Comparison of ENCODE assay signal across 10 mouse cellular contexts in genomic region chr9:75262235-75262826, GRCm38 (mm10). TPM values are rescaled to one million over a fixed set of nuclear protein-coding genes. Genes with fewer than 3 reads are reported as not detected.
DNase-seq lines count a peak whose midpoint lies in the region; ATAC-seq and TF ChIP-seq lines count a peak whose summit lies in the region.
"Had no signal": no experiment of that assay in that cellular context is flagged by ENCODE, and none has a peak within 500 bp of the region (broad histone marks: within the 10 kb centered on the region; RNA-seq: fewer than 3 reads in every experiment).

No protein-coding gene starts in this region.

- H3K4me2 ChIP-seq in midbrain, embryonic 14.5 days (ENCODE audit: low read length), result no peak overlapping the region
- H3K4me2 ChIP-seq: embryonic facial prominence, embryonic 13.5 days had no signal

- intact Hi-C loops in left cerebral cortex, postnatal 10 days (cut with DNase I), result loop anchor here (5.0 kb wide), 2 partner anchors 65 to 210 kb away; no protein-coding TSS in a partner anchor

- peak; percentile 31 to 90 (median 45); a peak in 4 of 6 replicates for TF ChIP-seq CTCF in MEL (IDR thresholded peaks at IDR 0.05 in 2 of 3, conservative IDR thresholded peaks at IDR 0.05 in 1 of 3; ENCODE audit: control insufficient read depth in 1 of 3, insufficient read depth in 1 of 3, low read depth in 2 of 3, low read length in 3 of 3, poor library complexity in 1 of 3, severe bottlenecking in 1 of 3)

- H3K79me2 ChIP-seq in MEL (ENCODE audit: control insufficient read depth, insufficient read depth, low read length, poor library complexity), result no peaks in the 10 kb centered on the region

- peak overlapping the region; percentile 27 for H3K9ac ChIP-seq in MEL (ENCODE audit: control insufficient read depth, low read depth, low read length, poor library complexity, severe bottlenecking)
- no peak overlapping the region for H3K9ac ChIP-seq in midbrain, embryonic 14.5 days (replicated peaks; ENCODE audit: low read length)
- H3K9ac ChIP-seq: embryonic facial prominence, embryonic 13.5 days had no signal

- no peak for TF ChIP-seq POLR2A in MEL (IDR thresholded peaks at IDR 0.05; ENCODE audit: control insufficient read depth in 1 of 2, insufficient read depth in 1 of 2, low read depth in 1 of 2, low read length in 2 of 2, poor library complexity in 1 of 2)

- peak overlapping the region; percentile 16 to 31 for H3K4me3 ChIP-seq in MEL (ENCODE audit: control insufficient read depth in 1 of 2, insufficient read depth in 1 of 2, low read depth in 2 of 2, low read length in 2 of 2)
- H3K4me3 ChIP-seq in midbrain, embryonic 14.5 days (replicated peaks; ENCODE audit: low read depth, low read length), result no peak overlapping the region
- H3K4me3 ChIP-seq: embryonic facial prominence, embryonic 13.5 days had no signal

- TF ChIP-seq EP300 in MEL (IDR thresholded peaks at IDR 0.05; ENCODE audit: low read depth in 1 of 2, low read length in 2 of 2), result peak; percentile 91

- WGBS in midbrain, embryonic 14.5 days, result 55% methylated on average over 8 of the region's 8 CpGs

- peaks cover 0 to 18% of the 10 kb centered on the region in 2 experiments; a peak in 2 of 4 replicates for H3K36me3 ChIP-seq in MEL (ENCODE audit: control insufficient read depth in 1 of 2, insufficient read depth in 2 of 2, low read length in 2 of 2)
- no peaks in the 10 kb centered on the region for H3K36me3 ChIP-seq in midbrain, embryonic 14.5 days (ENCODE audit: control insufficient read depth, insufficient read depth, low read length)
- H3K36me3 ChIP-seq: embryonic facial prominence, embryonic 13.5 days had no signal

- peak; percentile 53 for DNase-seq in left cerebral cortex, adult 11 months (ENCODE audit: low spot score)
- no peak for DNase-seq in left cerebral cortex, postnatal 10 days (ENCODE audit: extremely low spot score in 1 of 2, low spot score in 2 of 2)
- peak; percentile 93 for DNase-seq in MEL (ENCODE audit: low read depth, low spot score)
- peak; percentile 72 for DNase-seq in midbrain, embryonic 14.5 days
- DNase-seq in adrenal gland, postnatal 10 days, result no peak
- no peak for DNase-seq in cerebellum, adult 9-10 months
- no peak for DNase-seq in gastrocnemius, postnatal 4 days (ENCODE audit: low spot score in 2 of 2)

- peak; percentile 82 for ATAC-seq in granulocyte monocyte progenitor cell, adult 5-6 weeks (replicated peaks; ENCODE audit: poor library complexity, severe bottlenecking)
- no peak for ATAC-seq in midbrain, embryonic 14.5 days (ENCODE audit: low FRiP score, low TSS enrichment)

- H3K9me3 ChIP-seq in MEL (replicated peaks; ENCODE audit: insufficient read depth, low read length), result no peaks in the 10 kb centered on the region
- H3K9me3 ChIP-seq in midbrain, embryonic 14.5 days (ENCODE audit: control insufficient read depth, low read length), result no peaks in the 10 kb centered on the region
- H3K9me3 ChIP-seq: embryonic facial prominence, embryonic 13.5 days had no signal

- H3K27ac ChIP-seq in MEL (ENCODE audit: control insufficient read depth, low read depth, low read length), result peak overlapping the region; percentile 53
- peak overlapping the region; percentile 78 for H3K27ac ChIP-seq in midbrain, embryonic 14.5 days (replicated peaks; ENCODE audit: low read depth, low read length)
- H3K27ac ChIP-seq: macrophage had no signal

- H3K4me1 ChIP-seq in MEL (ENCODE audit: control insufficient read depth in 1 of 2, insufficient read depth in 2 of 2, low read length in 2 of 2), result peaks cover 4 to 22% of the 10 kb centered on the region in 2 experiments
- peaks cover 21% of the 10 kb centered on the region for H3K4me1 ChIP-seq in midbrain, embryonic 14.5 days (ENCODE audit: control insufficient read depth, insufficient read depth, low read length)

- no peaks in the 10 kb centered on the region for H3K27me3 ChIP-seq in MEL (ENCODE audit: control insufficient read depth in 1 of 2, insufficient read depth in 2 of 2, low read length in 2 of 2)
- H3K27me3 ChIP-seq in midbrain, embryonic 14.5 days (ENCODE audit: control insufficient read depth, insufficient read depth, low read length), result no peaks in the 10 kb centered on the region
- H3K27me3 ChIP-seq: embryonic facial prominence, embryonic 13.5 days had no signal

- peak; percentile 93 for TF ChIP-seq RAD21 in MEL (IDR thresholded peaks at IDR 0.05; ENCODE audit: low read depth, low read length)

TF ChIP-seq in MEL, 35 proteins besides CTCF, POLR2A, EP300 and RAD21 (continues in another document):
- peak; percentile 45; the same call in 1 of the 2 replicates for TF ChIP-seq KAT2A (conservative IDR thresholded peaks at IDR 0.05; ENCODE audit: low read depth, low read length)
- peak; percentile 92 for TF ChIP-seq TCF12 (IDR thresholded peaks at IDR 0.05; ENCODE audit: low read depth, low read length)
- TF ChIP-seq ZC3H11A (IDR thresholded peaks at IDR 0.05; ENCODE audit: low read depth, low read length), result peak; percentile 90
- no peak for TF ChIP-seq GABPA (IDR thresholded peaks at IDR 0.05; ENCODE audit: low read depth, low read length)
- TF ChIP-seq MYC (IDR thresholded peaks at IDR 0.05; ENCODE audit: low read depth, low read length), result peak; percentile 93
- TF ChIP-seq POLR2AphosphoS5 (IDR thresholded peaks at IDR 0.05; ENCODE audit: borderline replicate concordance, low read depth, low read length), result no peak
- TF ChIP-seq MAFK (IDR thresholded peaks at IDR 0.05; ENCODE audit: borderline replicate concordance, low read depth, low read length), result no peak
- no peak for TF ChIP-seq UBTF (IDR thresholded peaks at IDR 0.05; ENCODE audit: borderline replicate concordance, insufficient read depth, low read depth, low read length)
- no peak for TF ChIP-seq ZKSCAN1 (IDR thresholded peaks at IDR 0.05; ENCODE audit: low read depth, low read length)
- TF ChIP-seq MXI1 (IDR thresholded peaks at IDR 0.05; ENCODE audit: low read depth, low read length), result peak; percentile 80
- no peak for TF ChIP-seq MAZ (IDR thresholded peaks at IDR 0.05; ENCODE audit: low read depth, low read length)
- no peak for TF ChIP-seq USF2 (IDR thresholded peaks at IDR 0.05; ENCODE audit: borderline replicate concordance in 1 of 2, insufficient read depth in 1 of 2, low read depth in 1 of 2, low read length in 2 of 2)
- TF ChIP-seq SMC3 (IDR thresholded peaks at IDR 0.05; ENCODE audit: low read depth, low read length), result peak; percentile 85
- TF ChIP-seq SIN3A (IDR thresholded peaks at IDR 0.05; ENCODE audit: low read length), result peak; percentile 93
- TF ChIP-seq RCOR1 (IDR thresholded peaks at IDR 0.05; ENCODE audit: low read depth, low read length), result peak; percentile 89
- TF ChIP-seq TBP (IDR thresholded peaks at IDR 0.05; ENCODE audit: low read depth, low read length), result peak; percentile 59; the same call in 1 of the 2 replicates
- no peak for TF ChIP-seq POLR2AphosphoS2 (IDR thresholded peaks at IDR 0.05; ENCODE audit: low read length)
- peak; percentile 39; the same call in 1 of the 2 replicates for TF ChIP-seq NRF1 (IDR thresholded peaks at IDR 0.05; ENCODE audit: insufficient read depth, low read depth, low read length, poor library complexity, severe bottlenecking)
- peak; percentile 92 for TF ChIP-seq TAL1 (IDR thresholded peaks at IDR 0.05; ENCODE audit: low read length)
- peak; percentile 97 for TF ChIP-seq ZNF384 (IDR thresholded peaks at IDR 0.05; ENCODE audit: low read depth, low read length)
- TF ChIP-seq ELF1 (IDR thresholded peaks at IDR 0.05; ENCODE audit: low read depth, low read length), result peak; percentile 72
- peak; percentile 96 for TF ChIP-seq GATA1 (IDR thresholded peaks at IDR 0.05; ENCODE audit: low read depth, low read length)
- 0 out of 2 replicates have a peak, but pooled peaks have one; percentile 49 for TF ChIP-seq JUND (IDR thresholded peaks at IDR 0.05; ENCODE audit: low read depth, low read length)
- TF ChIP-seq MAX (IDR thresholded peaks at IDR 0.05; ENCODE audit: low read length), result peak; percentile 79
- no peak; the same call in 1 of the 2 replicates for TF ChIP-seq CHD2 (IDR thresholded peaks at IDR 0.05; ENCODE audit: low read length)
- TF ChIP-seq USF1 (IDR thresholded peaks at IDR 0.05; ENCODE audit: low read depth, low read length), result peak; percentile 18; the same call in 1 of the 2 replicates
- peak; percentile 60 for TF ChIP-seq HCFC1 (IDR thresholded peaks at IDR 0.05; ENCODE audit: low read depth, low read length)
- TF ChIP-seq MYB (IDR thresholded peaks at IDR 0.05; ENCODE audit: low read depth, low read length), result no peak
- peak; percentile 35; the same call in 1 of the 2 replicates for TF ChIP-seq NELFE (IDR thresholded peaks at IDR 0.05; ENCODE audit: low read depth, low read length)
- TF ChIP-seq MEF2A (IDR thresholded peaks at IDR 0.05; ENCODE audit: extremely low read depth, insufficient replicate concordance, low read depth, low read length, poor library complexity, severe bottlenecking), result no peak

RNA-seq across cellular contexts. Expression of gene Myo5c, which starts 30.5 kb away (rescaled TPM):
- 1 to 10 TPM; 1.3 to 1.4 TPM for total RNA-seq in left cerebral cortex, postnatal 10 days (2021)
- total RNA-seq in MEL (2012; rRNA removed), result 0.03 TPM in 1 of 2 replicates, not detected in the other
- polyA plus RNA-seq in MEL (2012; ENCODE audit: insufficient read depth in 1 of 2, insufficient read length in 2 of 2, low read depth in 1 of 2, low replicate concordance in 2 of 2, missing spikeins in 1 of 2), result under 1 TPM in 1 of 2 experiments, not detected in 1; 0.13 TPM
- total RNA-seq in granulocyte monocyte progenitor cell, adult 5-6 weeks (2014; fragmentation: Nextera tagmentation), result not detected in 2 replicates
- total RNA-seq in granulocyte monocyte progenitor cell, adult 5-6 weeks (2017), result not detected in 2 replicates
- 0.64 and 0.72 TPM in 2 replicates for polyA plus RNA-seq in midbrain, embryonic 14.5 days (2014; fragmentation: Nextera tagmentation; extraction: Ambion mirVana)
- total RNA-seq in adrenal gland, postnatal 10 days (2021), result 1 to 10 TPM; 5.7 to 9.4 TPM
- total RNA-seq in gastrocnemius, postnatal 4 days (2021), result 10 to 100 TPM in 1 of 2 experiments, 1 to 10 TPM in 1; 5.7 to 11.4 TPM
- polyA plus RNA-seq: macrophage had no signal

RNA-seq across cellular contexts. Expression of gene Gnb5, which starts 43.8 kb away (rescaled TPM):
- 100 to 1,000 TPM; 115 to 125 TPM for total RNA-seq in left cerebral cortex, postnatal 10 days (2021)
- 4.0 and 4.2 TPM in 2 replicates for total RNA-seq in MEL (2012; rRNA removed)
- 1 to 10 TPM in 1 of 2 experiments, not detected in 1; 6.5 TPM for polyA plus RNA-seq in MEL (2012; ENCODE audit: insufficient read depth in 1 of 2, insufficient read length in 2 of 2, low read depth in 1 of 2, low replicate concordance in 2 of 2, missing spikeins in 1 of 2)
- 4.1 and 5.0 TPM in 2 replicates for total RNA-seq in granulocyte monocyte progenitor cell, adult 5-6 weeks (2014; fragmentation: Nextera tagmentation)
- 2.7 and 2.8 TPM in 2 replicates for total RNA-seq in granulocyte monocyte progenitor cell, adult 5-6 weeks (2017)
- polyA plus RNA-seq in midbrain, embryonic 14.5 days (2014; fragmentation: Nextera tagmentation; extraction: Ambion mirVana), result 69.6 and 70.1 TPM in 2 replicates
- 10 to 100 TPM; 29.1 to 32.4 TPM for total RNA-seq in adrenal gland, postnatal 10 days (2021)
- 10 to 100 TPM; 12.1 to 14.9 TPM for total RNA-seq in gastrocnemius, postnatal 4 days (2021)

Comparison
In these comparisons a context has a peak if more than half of its experiments do, and no peak if none do; other contexts are left out.
1. DNase-seq: peak in left cerebral cortex, adult 11 months (single experiment), MEL (single experiment) and midbrain, embryonic 14.5 days (single experiment); none in left cerebral cortex, postnatal 10 days (0 of 2), adrenal gland, postnatal 10 days (single experiment), cerebellum, adult 9-10 months (single experiment) and gastrocnemius, postnatal 4 days (0 of 2).